Mouse (Mus musculus): ENCODE data around the gene Fxn. TPM values are rescaled to one million over a fixed set of nuclear protein-coding genes. Genes with fewer than 3 reads are reported as not detected.
A peak's percentile ranks its signal among the peaks of the same experiment; 100 is the strongest.

Gene Fxn
- polyA plus RNA-seq (2016; fragmentation: Nextera tagmentation; extraction: Ambion mirVana), result 39.4 and 41.4 TPM in 2 replicates

DNA sequence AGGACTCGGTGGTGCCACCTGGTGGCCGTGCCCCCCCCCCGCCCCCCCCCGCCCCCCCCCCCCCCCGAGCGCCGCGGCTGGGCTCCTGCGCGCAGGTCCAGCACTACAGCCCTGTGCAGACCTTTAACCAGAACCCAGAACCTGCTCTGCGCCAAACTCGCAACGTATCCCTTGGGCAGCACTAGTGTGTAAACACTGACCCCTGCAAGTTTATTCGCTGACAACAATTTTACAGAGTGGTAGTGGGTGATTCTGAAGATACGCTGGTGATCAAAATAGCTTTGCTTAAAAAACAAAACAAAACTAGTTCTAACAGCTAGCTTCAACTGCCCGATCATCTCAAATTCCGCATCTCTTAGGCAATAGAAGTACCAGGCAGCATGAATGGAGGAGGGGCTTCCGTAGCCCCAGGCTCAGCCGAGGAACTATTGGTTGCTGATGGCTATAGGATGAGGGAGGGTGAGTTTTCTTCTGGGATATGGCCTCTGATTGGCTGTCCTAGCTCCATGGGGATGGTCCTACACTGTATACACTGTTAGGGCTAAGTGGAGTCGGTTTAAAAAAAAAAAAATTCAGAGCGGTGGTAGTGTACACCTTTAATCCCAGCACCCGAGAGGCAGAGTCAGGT, at the start of gene Fxn:
Gene Fxn (minus strand): TSS at position 5 of the 628 bp plus-strand sequence.
- no peaks in the 10 kb centered on the region for H3K36me3 ChIP-seq
- peaks cover 9% of the 10 kb centered on the region for H3K4me1 ChIP-seq
- H3K27me3 ChIP-seq (replicated peaks), result no peaks in the 10 kb centered on the region
- H3K9ac ChIP-seq, result peak within 1 kb of the TSS; percentile 72
- peak within 1 kb of the TSS; percentile 57; the same call in 1 of the 2 replicates for H3K27ac ChIP-seq
- H3K4me2 ChIP-seq (replicated peaks), result peak within 1 kb of the TSS; percentile 77
- ATAC-seq (ENCODE audit: low FRiP score, low read depth), result peak; percentile 94
- H3K9me3 ChIP-seq, result no peaks in the 10 kb centered on the region
- H3K4me3 ChIP-seq, result peak within 1 kb of the TSS; percentile 68
- WGBS, result under 1% methylated on average over 16 of the region's 22 CpGs

DNA sequence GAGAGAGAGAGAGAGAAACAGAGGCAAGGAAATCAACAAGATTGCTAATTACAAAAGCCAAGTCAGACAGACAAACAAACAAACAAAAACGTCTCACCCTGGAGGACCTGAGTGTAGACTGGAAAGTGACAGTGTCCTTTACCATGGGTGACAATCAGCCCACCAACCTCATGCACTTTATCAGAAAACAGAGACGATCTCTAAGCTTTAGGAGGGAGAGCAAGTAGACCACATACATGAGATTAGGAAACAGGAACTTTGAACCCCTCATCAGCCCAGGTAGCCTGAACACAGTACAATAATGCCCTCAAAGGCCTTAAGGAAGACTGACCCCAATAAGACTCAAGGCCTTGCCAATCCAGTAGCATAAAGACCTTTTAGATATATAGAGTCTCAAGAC, 47.5 kb upstream of the Fxn start:
- Histone ChIP-seq H3K27me3 (replicated peaks) (no peaks in the 10 kb centered on the region), H3K4me1 (peaks cover 9% of the 10 kb centered on the region; the same call in 1 of the 2 replicates), H3K36me3 (no peaks in the 10 kb centered on the region), H3K9ac (no peak overlapping the region), H3K27ac (no peak overlapping the region), H3K9me3 (no peaks in the 10 kb centered on the region), H3K4me3 (no peak overlapping the region), H3K4me2 (replicated peaks) (no peak overlapping the region)
- WGBS, result 79% methylated on average over 2 of the region's 2 CpGs
- no peak for ATAC-seq (ENCODE audit: low FRiP score, low read depth)

DNA sequence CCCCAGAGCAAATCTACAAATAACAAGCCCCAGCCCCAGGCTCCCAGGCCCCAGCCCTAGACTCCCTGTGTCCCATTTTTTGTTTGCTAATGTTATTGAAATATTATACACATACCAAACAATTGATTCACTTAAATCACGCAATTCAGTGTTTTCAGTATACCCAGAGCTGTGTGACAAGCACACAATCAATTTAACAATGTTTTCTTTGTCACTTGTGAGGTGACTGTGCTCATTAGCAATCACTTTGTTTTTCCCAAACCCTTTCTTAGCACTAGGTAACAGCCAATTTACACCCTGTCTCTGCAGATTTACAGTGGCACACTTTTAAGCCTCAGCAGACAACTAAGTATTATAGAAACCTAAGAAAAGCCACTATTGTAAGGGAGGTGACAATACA, 46.6 kb upstream of the Fxn start:
- no peak for ATAC-seq (ENCODE audit: low FRiP score, low read depth)

DNA sequence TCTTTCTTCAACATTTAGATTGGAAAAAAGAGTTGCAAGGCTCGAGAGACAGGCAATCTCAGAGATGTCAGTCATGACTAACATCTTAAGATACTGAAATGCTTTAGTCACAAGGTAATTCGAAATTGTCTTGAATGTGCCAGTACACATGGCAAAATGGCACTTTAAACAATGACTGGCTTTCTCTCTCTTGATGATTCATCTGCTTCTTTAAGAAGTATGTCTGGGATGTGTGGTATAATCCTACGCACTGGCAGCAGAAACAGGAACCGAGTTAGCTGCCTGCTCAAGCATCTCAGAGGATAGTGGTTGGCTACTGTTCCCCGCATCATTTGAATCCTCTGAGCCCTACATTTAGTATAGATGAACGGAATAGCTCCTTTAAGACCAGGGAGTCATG, 45.3 kb upstream of the Fxn start:
- Histone ChIP-seq H3K9ac (no peak overlapping the region), H3K4me2 (replicated peaks) (no peak overlapping the region), H3K27me3 (replicated peaks) (no peaks in the 10 kb centered on the region), H3K27ac (no peak overlapping the region), H3K36me3 (no peaks in the 10 kb centered on the region), H3K4me3 (no peak overlapping the region), H3K9me3 (no peaks in the 10 kb centered on the region), H3K4me1 (peaks cover 9% of the 10 kb centered on the region; the same call in 1 of the 2 replicates)
- WGBS, result 86% methylated on average over 6 of the region's 6 CpGs
- ATAC-seq (ENCODE audit: low FRiP score, low read depth), result no peak

More for the DNA sequence above, 46.6 kb upstream of the Fxn start:
- H3K9ac ChIP-seq, result no peak overlapping the region
- no peaks in the 10 kb centered on the region for H3K9me3 ChIP-seq
- H3K4me1 ChIP-seq, result peaks cover 9% of the 10 kb centered on the region; the same call in 1 of the 2 replicates
- H3K27ac ChIP-seq, result no peak overlapping the region
- H3K27me3 ChIP-seq (replicated peaks), result no peaks in the 10 kb centered on the region
- no peaks in the 10 kb centered on the region for H3K36me3 ChIP-seq
- H3K4me2 ChIP-seq (replicated peaks), result no peak overlapping the region
- no peak overlapping the region for H3K4me3 ChIP-seq
- WGBS, result 31% methylated on average over 1 of the region's 1 CpGs

DNA sequence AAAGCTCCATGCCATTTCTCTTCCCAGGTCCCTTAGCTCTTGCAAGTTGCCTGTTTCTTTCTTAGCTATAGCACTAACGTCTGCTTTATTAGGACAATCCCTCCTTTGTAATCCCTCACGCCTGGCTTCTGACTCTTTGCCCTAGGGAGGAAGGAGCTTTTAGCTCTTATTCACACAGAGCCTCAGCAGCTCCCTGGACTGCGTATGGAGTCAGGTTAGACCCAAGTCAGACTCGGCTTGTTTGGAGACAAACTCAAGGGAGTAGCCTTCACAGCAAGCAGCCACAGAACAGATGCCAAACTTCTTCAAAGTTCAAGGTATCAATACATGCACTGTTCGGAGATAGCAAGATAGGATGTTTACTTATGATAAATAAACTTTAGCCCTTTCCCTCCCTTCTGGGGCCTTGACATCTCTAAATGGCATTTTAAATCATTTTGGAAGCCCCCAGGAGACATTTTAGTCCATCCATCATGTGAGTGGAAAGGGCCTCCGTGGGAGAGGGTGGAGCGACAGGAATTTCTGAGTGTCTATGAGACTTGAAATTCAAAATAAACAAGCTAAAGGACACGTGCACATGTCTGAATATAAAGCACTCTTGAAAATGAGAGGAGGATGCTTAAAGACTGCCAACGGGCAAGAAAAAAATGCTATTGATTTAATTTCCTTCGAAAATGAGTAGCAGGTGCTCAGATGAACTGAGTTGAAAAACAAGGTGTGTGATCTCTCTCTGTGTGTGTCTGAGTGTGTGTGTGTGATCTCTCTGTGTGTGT, 43.6 kb upstream of the Fxn start:
- WGBS, result 35% methylated on average over 10 of the region's 10 CpGs
- Histone ChIP-seq H3K4me3 (no peak overlapping the region), H3K9ac (no peak overlapping the region), H3K4me2 (replicated peaks) (0 out of 2 replicates have a peak overlapping the region, but pooled peaks have one; percentile 4), H3K4me1 (peaks cover 9% of the 10 kb centered on the region; the same call in 1 of the 2 replicates), H3K9me3 (no peaks in the 10 kb centered on the region), H3K27me3 (replicated peaks) (no peaks in the 10 kb centered on the region), H3K36me3 (no peaks in the 10 kb centered on the region), H3K27ac (no peak overlapping the region)
- ATAC-seq (ENCODE audit: low FRiP score, low read depth), result no peak

DNA sequence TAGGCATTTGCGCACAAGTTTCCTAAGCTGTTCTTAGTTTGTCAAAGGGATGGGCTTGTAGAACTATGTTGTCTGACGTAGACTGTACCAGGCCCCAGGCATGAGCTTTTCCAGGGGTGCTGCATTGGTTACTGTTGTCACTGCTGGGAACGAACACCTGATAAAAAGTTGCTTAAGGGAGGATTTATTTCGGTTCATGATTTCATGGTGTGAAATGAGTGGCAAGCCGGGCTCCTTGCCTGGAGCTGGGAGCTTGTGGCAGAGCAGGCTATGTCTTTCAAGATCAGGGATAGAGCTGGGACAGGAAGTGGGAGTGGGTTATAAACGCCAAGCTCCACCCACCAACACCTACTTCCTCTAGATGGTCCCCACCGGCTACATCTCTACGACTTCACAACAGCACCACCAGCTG, 41.5 kb upstream of the Fxn start:
- Histone ChIP-seq H3K36me3 (no peaks in the 10 kb centered on the region), H3K27me3 (replicated peaks) (no peaks in the 10 kb centered on the region), H3K9ac (no peak overlapping the region), H3K9me3 (no peaks in the 10 kb centered on the region), H3K4me2 (replicated peaks) (no peak overlapping the region), H3K4me1 (peaks cover 13% of the 10 kb centered on the region; the same call in 1 of the 2 replicates), H3K27ac (no peak overlapping the region), H3K4me3 (no peak overlapping the region)
- ATAC-seq (ENCODE audit: low FRiP score, low read depth), result no peak
- 92% methylated on average over 8 of the region's 8 CpGs for WGBS

DNA sequence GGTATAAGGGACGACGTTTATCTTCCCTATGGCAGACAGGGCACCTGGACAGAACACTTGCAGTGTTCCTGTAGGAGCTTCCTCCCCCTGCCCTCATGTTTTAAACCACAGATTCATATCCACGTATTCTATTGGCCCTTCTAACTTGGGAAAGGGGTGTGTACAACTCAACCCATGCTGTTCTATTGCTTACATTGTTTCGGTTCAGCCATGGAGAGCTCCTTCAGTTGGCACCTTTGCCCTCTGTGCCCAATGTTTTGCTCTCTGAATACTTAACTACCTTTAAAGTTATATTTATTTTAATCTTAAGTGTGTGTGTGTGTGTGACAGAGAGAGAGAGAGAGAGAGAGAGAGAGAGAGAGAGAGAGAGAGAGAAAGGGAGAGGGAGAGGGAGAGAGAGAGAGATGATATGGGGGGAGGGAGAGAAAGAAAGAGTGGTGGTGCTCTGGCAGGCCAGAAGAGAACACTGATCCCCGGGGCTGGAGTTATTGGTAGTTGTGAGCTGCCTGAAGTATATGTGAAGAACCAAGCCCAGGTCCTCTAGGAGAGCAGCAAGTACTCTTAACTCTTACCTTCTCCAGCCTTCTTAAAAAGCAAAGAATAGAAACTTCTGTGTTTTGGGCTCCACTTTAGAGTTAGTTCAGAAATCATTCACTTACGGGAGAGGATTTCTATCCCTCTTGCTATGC, 41.0 kb upstream of the Fxn start:
- peaks cover 19% of the 10 kb centered on the region; the same call in 1 of the 2 replicates for H3K4me1 ChIP-seq
- ATAC-seq (ENCODE audit: low FRiP score, low read depth), result no peak
- H3K9ac ChIP-seq, result no peak overlapping the region
- WGBS, result 93% methylated on average over 6 of the region's 6 CpGs
- no peak overlapping the region for H3K4me2 ChIP-seq (replicated peaks)
- no peak overlapping the region for H3K27ac ChIP-seq
- H3K4me3 ChIP-seq, result no peak overlapping the region
- H3K9me3 ChIP-seq, result no peaks in the 10 kb centered on the region
- no peaks in the 10 kb centered on the region for H3K27me3 ChIP-seq (replicated peaks)
- H3K36me3 ChIP-seq, result no peaks in the 10 kb centered on the region

DNA sequence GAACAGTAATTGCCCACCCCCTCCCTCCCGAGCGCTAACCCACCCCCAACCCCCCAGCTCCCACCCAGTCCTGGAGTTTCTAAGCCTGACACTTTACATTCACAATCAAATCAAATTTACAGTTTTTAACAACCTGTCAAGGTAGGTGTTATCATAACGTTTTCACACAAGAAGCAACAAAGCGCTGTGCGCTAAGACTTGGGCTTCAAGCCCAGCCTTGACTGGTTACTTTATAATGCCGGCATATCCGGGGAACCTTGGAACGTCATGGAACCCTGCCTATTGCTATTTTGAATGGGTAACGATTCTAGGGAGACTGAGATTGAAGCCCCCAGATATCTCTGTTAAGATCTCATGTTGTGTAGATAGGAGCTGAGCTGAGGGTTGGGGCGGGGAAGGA, 37.8 kb upstream of the Fxn start:
- H3K4me1 ChIP-seq, result peaks cover 17% of the 10 kb centered on the region
- ATAC-seq (ENCODE audit: low FRiP score, low read depth), result no peak
- H3K9me3 ChIP-seq, result no peaks in the 10 kb centered on the region
- H3K4me2 ChIP-seq (replicated peaks), result no peak overlapping the region
- H3K4me3 ChIP-seq, result no peak overlapping the region
- WGBS, result 89% methylated on average over 10 of the region's 10 CpGs
- H3K27me3 ChIP-seq (replicated peaks), result no peaks in the 10 kb centered on the region
- no peak overlapping the region for H3K9ac ChIP-seq
- H3K36me3 ChIP-seq, result no peaks in the 10 kb centered on the region
- H3K27ac ChIP-seq, result no peak overlapping the region

DNA sequence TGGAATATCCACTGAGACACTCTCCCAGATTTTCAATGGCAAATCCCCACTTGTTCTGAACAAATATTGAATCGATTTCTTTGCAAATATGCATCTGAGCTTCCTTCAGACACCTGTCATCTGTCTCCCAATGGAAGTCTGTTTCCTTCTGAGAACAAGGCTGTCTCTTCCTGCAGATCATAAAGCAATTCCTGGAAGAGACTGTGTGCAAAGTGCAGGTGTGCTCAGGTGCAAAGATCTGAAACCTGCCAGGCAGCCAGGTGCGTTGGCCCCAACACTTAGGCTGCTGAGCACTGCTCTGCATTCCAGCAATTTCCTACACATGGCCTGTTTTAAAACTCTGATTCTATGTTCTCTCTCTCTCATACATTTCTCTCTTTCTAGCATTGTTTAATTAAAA, 37.3 kb upstream of the Fxn start:
- 95% methylated on average over 2 of the region's 2 CpGs for WGBS
- H3K9ac ChIP-seq, result no peak overlapping the region
- no peak overlapping the region for H3K4me2 ChIP-seq (replicated peaks)
- no peaks in the 10 kb centered on the region for H3K27me3 ChIP-seq (replicated peaks)
- H3K4me3 ChIP-seq, result no peak overlapping the region
- H3K9me3 ChIP-seq, result no peaks in the 10 kb centered on the region
- peaks cover 21% of the 10 kb centered on the region for H3K4me1 ChIP-seq
- H3K36me3 ChIP-seq, result no peaks in the 10 kb centered on the region
- ATAC-seq (ENCODE audit: low FRiP score, low read depth), result no peak
- no peak overlapping the region for H3K27ac ChIP-seq

DNA sequence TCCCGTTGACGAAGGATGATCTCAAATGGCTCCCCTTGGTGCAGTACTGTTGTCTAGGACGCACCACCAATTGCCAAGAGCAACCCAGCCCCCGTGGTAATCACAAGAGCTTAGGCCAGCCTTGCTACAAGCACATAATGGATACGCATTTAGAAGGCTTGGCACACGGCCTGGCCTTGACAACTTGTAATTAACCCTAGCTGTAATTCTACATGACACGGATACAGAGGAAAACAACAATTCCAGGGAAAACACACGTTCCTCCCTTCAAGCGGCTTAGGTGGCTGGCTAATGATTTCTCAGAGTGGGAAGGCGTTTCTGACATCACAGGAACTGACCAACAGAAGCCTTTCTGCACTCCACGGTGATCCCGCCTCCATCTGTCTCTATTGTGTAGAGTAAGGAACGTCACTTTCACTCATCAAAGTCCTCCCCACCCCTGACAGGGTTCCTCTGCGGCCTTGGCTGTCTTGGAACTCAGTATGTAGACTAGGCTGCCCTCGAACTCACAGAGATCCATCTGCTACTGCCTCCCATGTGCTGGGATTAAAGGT, 36.7 kb upstream of the Fxn start:
- ATAC-seq (ENCODE audit: low FRiP score, low read depth), result peak; percentile 88
- Histone ChIP-seq H3K4me3 (no peak overlapping the region), H3K9ac (no peak overlapping the region), H3K9me3 (no peaks in the 10 kb centered on the region), H3K27ac (no peak overlapping the region), H3K4me2 (replicated peaks) (0 out of 2 replicates have a peak overlapping the region, but pooled peaks have one; percentile 10), H3K4me1 (peaks cover 21% of the 10 kb centered on the region), H3K27me3 (replicated peaks) (no peaks in the 10 kb centered on the region), H3K36me3 (no peaks in the 10 kb centered on the region)
- WGBS, result 40% methylated on average over 15 of the region's 15 CpGs

DNA sequence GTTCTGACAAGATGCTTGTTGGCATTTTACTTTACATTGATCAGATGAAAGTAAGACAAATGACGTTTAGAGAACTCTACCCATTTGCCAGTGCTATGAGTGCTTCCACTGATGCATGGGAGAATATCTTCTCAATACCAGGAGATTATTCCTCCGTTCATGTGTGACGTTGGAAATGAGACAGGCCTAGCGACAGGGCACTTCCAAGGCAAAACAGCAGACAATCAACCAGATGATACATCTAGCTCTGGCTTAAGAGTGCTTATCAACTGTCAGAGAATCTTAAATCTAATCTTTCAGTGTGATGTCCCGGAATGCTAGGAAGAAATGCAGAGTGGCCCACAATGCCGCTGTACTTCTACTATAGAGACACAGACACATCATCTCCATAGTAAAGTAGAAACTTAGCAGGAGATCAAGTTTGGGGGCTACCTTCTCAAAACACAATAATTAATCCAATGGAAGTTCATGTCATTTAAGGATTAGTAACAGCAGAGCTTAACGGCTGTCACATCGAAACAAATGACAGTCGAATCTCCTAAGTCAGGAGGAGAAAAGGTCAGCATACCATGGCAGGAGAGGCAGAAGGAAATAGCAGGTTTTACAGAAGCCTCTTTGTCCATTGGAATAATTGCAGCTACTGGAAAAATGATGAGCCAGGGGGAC, 35.8 kb upstream of the Fxn start:
- Histone ChIP-seq H3K27ac (no peak overlapping the region), H3K9ac (no peak overlapping the region), H3K4me1 (peaks cover 21% of the 10 kb centered on the region), H3K36me3 (no peaks in the 10 kb centered on the region), H3K27me3 (replicated peaks) (no peaks in the 10 kb centered on the region), H3K4me3 (no peak overlapping the region), H3K9me3 (no peaks in the 10 kb centered on the region), H3K4me2 (replicated peaks) (no peak overlapping the region)
- ATAC-seq (ENCODE audit: low FRiP score, low read depth), result no peak
- WGBS, result 79% methylated on average over 9 of the region's 9 CpGs
